Mouse (Mus musculus): ENCODE data around the gene Uvrag. TPM values are rescaled to one million over a fixed set of nuclear protein-coding genes. Genes with fewer than 3 reads are reported as not detected.

Gene Uvrag
- polyA plus RNA-seq, 1 experiment from 2014 or later, result 15.6 TPM

DNA sequence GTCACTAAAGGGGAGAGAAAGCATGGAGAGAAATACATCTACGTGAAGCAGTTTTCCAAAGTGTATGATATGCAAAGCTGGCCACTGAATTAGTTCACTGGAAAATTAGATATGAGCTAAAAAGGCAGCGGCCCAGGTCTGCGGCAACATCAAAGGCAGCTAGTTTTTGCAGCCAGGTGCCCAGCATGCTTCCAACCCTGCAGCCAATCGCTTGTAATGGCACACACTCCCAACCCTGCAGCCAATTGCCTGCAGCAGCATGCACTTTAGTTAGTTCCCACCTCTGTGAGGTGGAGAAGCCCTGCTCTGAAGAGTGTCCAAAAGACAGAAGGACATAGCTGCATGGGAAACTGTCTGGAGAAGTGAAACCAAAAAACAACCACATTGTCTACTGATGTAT lies 51.2 kb downstream of the Uvrag start:
- WGBS, result 84% methylated on average over 4 of the region's 4 CpGs

DNA sequence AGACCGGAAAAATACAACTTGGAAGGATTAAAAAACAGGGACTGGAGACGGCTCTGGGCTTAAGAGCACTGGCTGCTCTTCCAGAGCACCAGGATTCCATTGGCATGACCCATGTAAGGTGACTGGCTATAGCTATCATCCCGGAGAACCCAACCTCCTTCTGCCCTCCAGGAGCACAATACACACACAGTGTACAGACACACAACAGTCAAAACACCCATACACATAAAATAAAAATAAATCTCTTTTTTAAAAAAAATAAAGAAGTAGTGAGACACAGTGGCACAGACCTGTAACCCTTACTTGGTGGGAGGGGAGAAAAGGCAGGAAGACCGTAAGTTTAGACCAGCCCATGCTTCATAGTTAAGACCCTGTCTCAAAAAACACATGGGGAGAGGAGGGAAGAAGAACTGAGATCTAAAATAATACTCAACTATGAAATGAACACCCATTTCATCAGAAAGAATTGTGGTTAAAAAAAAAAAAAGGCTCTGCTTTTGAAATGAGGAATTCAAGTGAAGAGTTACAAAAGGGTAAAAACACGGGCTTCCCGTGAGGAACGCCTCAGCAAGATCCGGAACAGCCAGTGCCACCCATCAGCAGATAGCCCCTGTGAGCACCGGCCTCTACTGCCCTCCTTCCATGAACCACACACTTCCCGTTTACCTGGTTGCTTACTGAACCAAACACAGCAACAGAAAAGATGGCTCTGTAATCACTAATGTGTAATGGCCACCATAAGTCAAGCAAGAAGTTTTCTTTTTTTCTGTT lies 52.2 kb downstream of the Uvrag start:
- H3K4me2 ChIP-seq, result no peak overlapping the region
- ATAC-seq (ENCODE audit: low FRiP score), result no peak
- H3K36me3 ChIP-seq, result 0 out of 2 replicates have a peak, but pooled peaks cover 4% of the 10 kb centered on the region
- H3K9ac ChIP-seq (replicated peaks), result no peak overlapping the region
- H3K4me1 ChIP-seq, result no peaks in the 10 kb centered on the region
- H3K27ac ChIP-seq (replicated peaks), result no peak overlapping the region
- H3K9me3 ChIP-seq (replicated peaks), result no peaks in the 10 kb centered on the region
- H3K4me3 ChIP-seq (replicated peaks), result no peak overlapping the region
- WGBS, result 92% methylated on average over 10 of the region's 10 CpGs
- no peaks in the 10 kb centered on the region for H3K27me3 ChIP-seq (replicated peaks)

More for the DNA sequence above, 51.2 kb downstream of the Uvrag start:
- Histone ChIP-seq H3K36me3 (0 out of 2 replicates have a peak, but pooled peaks cover 4% of the 10 kb centered on the region), H3K4me3 (replicated peaks) (no peak overlapping the region), H3K4me2 (no peak overlapping the region), H3K4me1 (no peaks in the 10 kb centered on the region), H3K27ac (replicated peaks) (no peak overlapping the region), H3K9me3 (replicated peaks) (no peaks in the 10 kb centered on the region), H3K9ac (replicated peaks) (no peak overlapping the region), H3K27me3 (replicated peaks) (no peaks in the 10 kb centered on the region)
- no peak for ATAC-seq (ENCODE audit: low FRiP score)

DNA sequence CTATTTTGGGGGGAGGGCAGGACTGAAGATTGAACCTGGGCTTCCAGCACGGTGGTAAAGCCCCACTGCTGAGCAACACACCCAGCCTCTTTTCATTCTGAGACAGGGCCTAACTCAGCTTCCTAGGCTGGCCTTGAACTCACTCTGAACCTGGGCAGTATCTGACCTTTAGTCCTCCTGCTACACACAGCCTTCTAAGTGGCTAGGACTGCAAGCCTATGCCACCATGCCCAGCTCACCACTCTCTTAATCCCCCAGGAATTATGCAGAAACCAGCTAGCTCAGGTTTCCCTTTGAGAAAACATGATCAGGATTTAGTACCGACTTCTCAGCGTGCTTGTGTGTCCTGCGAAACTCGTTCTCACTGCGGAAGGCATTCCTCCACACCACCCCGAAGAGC lies 53.4 kb downstream of the Uvrag start:
- Histone ChIP-seq H3K4me2 (no peak overlapping the region), H3K9ac (replicated peaks) (no peak overlapping the region), H3K4me3 (replicated peaks) (no peak overlapping the region), H3K36me3 (0 out of 2 replicates have a peak, but pooled peaks cover 4% of the 10 kb centered on the region), H3K9me3 (replicated peaks) (no peaks in the 10 kb centered on the region), H3K27me3 (replicated peaks) (no peaks in the 10 kb centered on the region), H3K27ac (replicated peaks) (no peak overlapping the region), H3K4me1 (no peaks in the 10 kb centered on the region)
- no peak for ATAC-seq (ENCODE audit: low FRiP score)
- WGBS, result 80% methylated on average over 7 of the region's 7 CpGs

DNA sequence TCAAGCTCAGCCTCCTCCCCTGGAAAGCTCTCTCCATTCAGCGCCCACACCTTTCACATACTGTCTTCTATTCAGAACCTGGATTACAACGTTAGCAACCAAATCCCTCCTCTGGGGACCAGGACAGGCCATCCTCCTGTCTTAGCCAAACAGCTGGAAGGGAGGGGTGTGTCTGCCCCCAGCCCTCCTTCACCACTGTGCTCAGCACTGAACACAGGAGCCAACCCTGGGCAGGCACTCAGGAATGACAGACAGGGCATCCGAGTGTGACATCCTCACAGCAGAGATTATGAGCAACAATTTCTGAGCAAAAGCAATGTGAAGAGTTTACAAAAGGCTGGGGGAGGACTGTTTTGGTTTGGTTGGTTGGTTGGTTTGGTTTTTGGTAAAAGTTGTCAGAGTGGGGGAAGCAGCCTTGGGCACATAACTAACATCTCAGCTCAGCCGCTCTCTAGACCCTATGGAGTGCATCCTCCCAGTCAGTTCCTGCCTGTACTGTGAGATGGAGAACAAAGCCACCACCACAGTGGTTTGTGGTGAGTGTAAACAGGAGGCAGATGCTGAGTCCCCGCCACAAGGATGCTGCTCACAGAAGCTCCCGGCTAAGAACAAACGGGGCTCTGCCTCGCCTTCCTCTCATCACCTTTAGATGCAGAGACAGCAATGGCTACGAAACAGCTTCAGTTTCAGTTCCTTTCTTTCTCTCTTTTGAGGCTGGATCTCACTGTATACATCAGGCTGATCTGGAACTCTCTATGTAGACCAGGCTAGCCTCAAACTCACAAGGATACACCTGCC lies 54.1 kb downstream of the Uvrag start:
- no peak for ATAC-seq (ENCODE audit: low FRiP score)
- 85% methylated on average over 9 of the region's 9 CpGs for WGBS
- Histone ChIP-seq H3K9me3 (replicated peaks) (no peaks in the 10 kb centered on the region), H3K27me3 (replicated peaks) (no peaks in the 10 kb centered on the region), H3K27ac (replicated peaks) (no peak overlapping the region), H3K9ac (replicated peaks) (no peak overlapping the region), H3K4me1 (no peaks in the 10 kb centered on the region), H3K4me2 (no peak overlapping the region), H3K36me3 (peaks cover 4% of the 10 kb centered on the region; the same call in 1 of the 2 replicates), H3K4me3 (replicated peaks) (no peak overlapping the region)

DNA sequence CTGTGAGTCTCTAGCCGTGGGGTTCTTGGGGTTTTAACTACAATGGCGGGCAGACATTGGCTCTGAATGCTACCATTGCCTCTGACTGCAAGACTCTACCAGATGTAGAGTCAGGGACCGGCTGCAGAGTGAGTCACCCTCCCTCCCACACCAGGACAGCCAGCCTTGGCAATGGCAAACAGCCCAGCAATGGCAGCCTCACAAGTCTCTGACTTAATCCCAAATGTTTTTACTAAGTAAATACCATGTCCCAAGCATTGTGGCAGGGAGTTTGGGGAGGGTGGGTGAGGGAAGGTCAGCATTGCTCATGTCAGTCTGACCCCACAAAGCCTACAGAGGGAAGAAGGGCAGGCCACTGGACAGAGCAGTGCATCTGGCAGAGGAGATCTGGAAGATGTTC lies 55.7 kb downstream of the Uvrag start:
- WGBS, result 82% methylated on average over 3 of the region's 3 CpGs
- no peaks in the 10 kb centered on the region for H3K4me1 ChIP-seq
- no peaks in the 10 kb centered on the region for H3K27me3 ChIP-seq (replicated peaks)
- no peak for ATAC-seq (ENCODE audit: low FRiP score)
- H3K36me3 ChIP-seq, result peaks cover 4% of the 10 kb centered on the region; the same call in 1 of the 2 replicates
- H3K4me2 ChIP-seq, result no peak overlapping the region
- no peak overlapping the region for H3K9ac ChIP-seq (replicated peaks)
- H3K4me3 ChIP-seq (replicated peaks), result no peak overlapping the region
- no peak overlapping the region for H3K27ac ChIP-seq (replicated peaks)
- no peaks in the 10 kb centered on the region for H3K9me3 ChIP-seq (replicated peaks)

DNA sequence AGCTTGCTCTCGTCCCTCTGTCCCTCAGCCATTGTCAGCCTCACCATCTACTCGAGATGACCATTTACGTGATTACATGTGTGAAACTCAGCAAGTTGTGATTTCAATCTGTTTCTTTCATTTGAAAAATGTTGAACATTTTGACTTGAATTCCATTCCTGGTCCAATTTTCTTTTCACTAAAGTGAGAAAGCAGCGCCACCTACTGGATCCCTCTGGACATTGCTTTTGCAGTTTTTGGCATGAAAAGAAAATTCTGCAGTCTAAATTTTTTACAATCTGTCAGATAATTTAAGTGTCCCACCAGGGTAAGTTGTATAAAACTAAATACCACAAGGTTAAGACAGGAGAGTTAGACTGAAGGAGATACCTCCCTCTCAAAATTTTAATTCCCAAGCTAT lies 61.4 kb downstream of the Uvrag start:
- Histone ChIP-seq H3K27me3 (replicated peaks) (no peaks in the 10 kb centered on the region), H3K4me3 (replicated peaks) (no peak overlapping the region), H3K9me3 (replicated peaks) (no peaks in the 10 kb centered on the region), H3K4me2 (no peak overlapping the region), H3K9ac (replicated peaks) (no peak overlapping the region), H3K36me3 (no peaks in the 10 kb centered on the region; the same call in 1 of the 2 replicates), H3K27ac (replicated peaks) (no peak overlapping the region), H3K4me1 (no peaks in the 10 kb centered on the region)
- no peak for ATAC-seq (ENCODE audit: low FRiP score)
- WGBS, result 48% methylated on average over 4 of the region's 4 CpGs

DNA sequence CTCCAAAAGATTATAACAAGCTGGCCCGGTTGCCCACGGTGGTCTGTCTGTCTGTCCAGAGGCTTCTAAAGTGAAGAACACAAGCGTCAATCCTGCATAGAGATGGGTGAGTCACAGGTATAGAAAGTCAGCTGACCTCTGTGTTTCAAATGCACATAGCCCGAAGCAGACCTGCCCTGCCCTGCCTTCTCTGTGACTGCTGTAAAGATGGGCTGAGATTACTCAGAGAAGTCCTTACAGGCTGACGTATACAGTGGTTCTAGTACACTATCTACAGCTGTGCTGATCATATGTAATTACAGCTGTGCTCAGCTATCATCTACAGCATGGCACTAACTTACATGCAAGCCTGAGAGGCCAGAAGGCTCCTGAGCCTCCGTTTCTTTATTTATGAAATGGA lies 62.1 kb downstream of the Uvrag start:
- Histone ChIP-seq H3K9me3 (replicated peaks) (no peaks in the 10 kb centered on the region), H3K4me3 (replicated peaks) (no peak overlapping the region), H3K27ac (replicated peaks) (no peak overlapping the region), H3K4me1 (no peaks in the 10 kb centered on the region), H3K27me3 (replicated peaks) (no peaks in the 10 kb centered on the region), H3K9ac (replicated peaks) (no peak overlapping the region), H3K36me3 (no peaks in the 10 kb centered on the region; the same call in 1 of the 2 replicates), H3K4me2 (no peak overlapping the region)
- whole genome bisulfite sequencing, result 93% methylated on average over 6 of the region's 6 CpGs
- ATAC-seq (ENCODE audit: low FRiP score), result no peak

DNA sequence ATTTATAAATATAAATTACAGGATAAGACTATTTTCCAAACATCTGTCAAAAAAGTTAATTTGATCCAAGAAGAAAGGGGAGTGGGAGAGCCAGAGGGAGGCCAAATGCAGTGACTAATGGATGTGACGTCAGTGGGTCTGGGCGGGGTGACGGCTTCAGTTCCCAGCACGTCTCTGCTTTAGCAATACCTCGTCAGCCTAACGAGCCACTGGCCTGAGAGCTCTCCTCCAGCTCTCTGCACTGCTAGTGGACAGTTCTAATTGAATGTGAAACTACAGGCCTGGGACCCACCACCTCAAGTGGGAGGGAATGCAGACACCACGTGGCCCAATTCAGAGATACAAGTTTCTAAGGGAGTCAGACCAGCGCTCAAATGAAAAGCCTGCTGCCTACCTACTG lies 63.7 kb downstream of the Uvrag start:
- WGBS, result 67% methylated on average over 8 of the region's 8 CpGs
- H3K27me3 ChIP-seq (replicated peaks), result no peaks in the 10 kb centered on the region

DNA sequence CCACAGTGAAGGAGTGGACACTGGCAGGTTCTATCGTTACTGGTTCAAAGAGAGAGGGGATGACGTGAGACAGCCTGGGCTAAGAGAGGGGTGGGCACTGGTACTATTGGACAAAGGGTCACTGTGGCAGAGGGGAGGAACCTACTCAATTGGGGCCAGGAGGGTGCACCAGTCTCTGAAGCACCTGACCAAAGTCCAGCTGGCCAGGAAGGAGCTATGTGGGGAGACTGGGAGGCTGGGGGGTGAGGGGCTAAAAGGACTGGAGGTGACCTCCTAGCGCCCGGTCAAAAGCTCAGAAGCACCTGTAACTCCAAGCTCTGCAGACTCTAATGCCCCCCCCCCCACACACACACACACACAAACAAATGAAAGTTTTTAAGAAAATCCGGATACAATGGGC lies 65.8 kb downstream of the Uvrag start:
- WGBS, result 87% methylated on average over 5 of the region's 5 CpGs
- H3K4me2 ChIP-seq, result no peak overlapping the region
- no peaks in the 10 kb centered on the region for H3K36me3 ChIP-seq
- no peaks in the 10 kb centered on the region for H3K9me3 ChIP-seq (replicated peaks)
- no peak for ATAC-seq (ENCODE audit: low FRiP score)
- H3K27ac ChIP-seq (replicated peaks), result no peak overlapping the region
- H3K9ac ChIP-seq (replicated peaks), result no peak overlapping the region
- H3K4me3 ChIP-seq (replicated peaks), result no peak overlapping the region
- no peaks in the 10 kb centered on the region for H3K27me3 ChIP-seq (replicated peaks)
- no peaks in the 10 kb centered on the region for H3K4me1 ChIP-seq

More for the DNA sequence above, 63.7 kb downstream of the Uvrag start:
- no peak overlapping the region for H3K4me3 ChIP-seq (replicated peaks)
- H3K9ac ChIP-seq (replicated peaks), result no peak overlapping the region
- no peaks in the 10 kb centered on the region for H3K9me3 ChIP-seq (replicated peaks)
- no peaks in the 10 kb centered on the region for H3K4me1 ChIP-seq
- no peak overlapping the region for H3K4me2 ChIP-seq
- no peaks in the 10 kb centered on the region; the same call in 1 of the 2 replicates for H3K36me3 ChIP-seq
- no peak overlapping the region for H3K27ac ChIP-seq (replicated peaks)
- no peak for ATAC-seq (ENCODE audit: low FRiP score)

DNA sequence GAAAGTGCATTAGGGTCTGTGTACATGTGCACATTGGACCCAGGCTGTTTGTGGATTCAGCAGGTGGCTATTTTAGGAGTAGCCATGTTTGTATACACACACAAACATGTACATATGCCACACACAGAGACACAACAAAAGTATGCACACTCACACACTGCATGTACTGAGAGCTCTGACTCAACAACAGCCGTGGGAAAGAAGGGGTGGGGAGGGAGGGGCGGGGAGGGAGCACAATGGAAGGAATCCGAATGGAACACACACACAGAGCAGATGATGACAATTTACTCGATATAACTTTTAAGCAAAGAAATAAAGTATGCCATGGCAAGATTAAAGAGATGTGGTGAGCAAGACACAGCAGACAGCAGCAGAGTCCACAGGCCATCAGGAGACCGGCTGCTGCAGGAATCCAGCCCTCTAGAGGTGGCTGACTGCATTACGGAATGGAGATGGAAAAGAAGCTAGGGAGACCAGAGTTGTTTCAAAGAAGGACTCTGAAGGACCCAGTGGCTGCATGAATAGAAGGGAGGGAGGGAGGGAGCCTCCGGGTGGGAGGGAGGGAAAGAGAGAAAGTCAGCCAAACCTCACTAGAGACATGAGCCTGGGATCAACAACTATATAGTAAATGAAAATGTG lies 67.1 kb downstream of the Uvrag start:
- H3K9me3 ChIP-seq (replicated peaks), result no peaks in the 10 kb centered on the region
- H3K27ac ChIP-seq (replicated peaks), result no peak overlapping the region
- H3K4me2 ChIP-seq, result no peak overlapping the region
- no peak overlapping the region for H3K4me3 ChIP-seq (replicated peaks)
- ATAC-seq (ENCODE audit: low FRiP score), result peak; percentile 67; the same call in 1 of the 2 replicates
- no peak overlapping the region for H3K9ac ChIP-seq (replicated peaks)
- no peaks in the 10 kb centered on the region for H3K36me3 ChIP-seq
- H3K27me3 ChIP-seq (replicated peaks), result no peaks in the 10 kb centered on the region
- H3K4me1 ChIP-seq, result no peaks in the 10 kb centered on the region
- 23% methylated on average over 7 of the region's 7 CpGs for WGBS

DNA sequence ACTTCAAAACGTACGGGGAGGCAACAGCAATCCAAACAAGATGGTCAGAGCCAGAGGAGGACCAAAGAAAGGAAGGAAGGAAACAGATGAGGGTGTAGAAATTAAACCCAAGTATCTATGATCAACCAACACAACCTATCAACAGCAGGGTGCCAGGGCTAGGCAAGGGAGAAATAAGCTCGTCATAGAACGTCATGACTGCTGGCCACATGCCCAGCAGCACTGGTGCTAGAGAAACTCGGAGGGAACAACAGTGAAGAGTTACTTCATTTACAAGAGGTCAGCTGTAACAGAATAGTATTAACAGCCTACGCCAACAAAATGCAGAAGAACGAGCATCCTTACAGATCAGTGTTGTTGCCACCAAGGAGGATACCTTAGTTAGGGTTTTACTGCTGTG lies 73.2 kb downstream of the Uvrag start:
- H3K4me3 ChIP-seq (replicated peaks), result no peak overlapping the region
- H3K4me2 ChIP-seq, result no peak overlapping the region
- peaks cover 12% of the 10 kb centered on the region for H3K4me1 ChIP-seq
- ATAC-seq (ENCODE audit: low FRiP score), result no peak
- no peaks in the 10 kb centered on the region for H3K36me3 ChIP-seq
- no peaks in the 10 kb centered on the region for H3K27me3 ChIP-seq (replicated peaks)
- 82% methylated on average over 7 of the region's 7 CpGs for WGBS
- H3K9me3 ChIP-seq (replicated peaks), result no peaks in the 10 kb centered on the region
- no peak overlapping the region for H3K27ac ChIP-seq (replicated peaks)
- no peak overlapping the region for H3K9ac ChIP-seq (replicated peaks)

Data from neural tube, embryonic 15.5 days (tissue).